13 mouse cellular contexts compared by ENCODE assay signal in the genomic region with DNA sequence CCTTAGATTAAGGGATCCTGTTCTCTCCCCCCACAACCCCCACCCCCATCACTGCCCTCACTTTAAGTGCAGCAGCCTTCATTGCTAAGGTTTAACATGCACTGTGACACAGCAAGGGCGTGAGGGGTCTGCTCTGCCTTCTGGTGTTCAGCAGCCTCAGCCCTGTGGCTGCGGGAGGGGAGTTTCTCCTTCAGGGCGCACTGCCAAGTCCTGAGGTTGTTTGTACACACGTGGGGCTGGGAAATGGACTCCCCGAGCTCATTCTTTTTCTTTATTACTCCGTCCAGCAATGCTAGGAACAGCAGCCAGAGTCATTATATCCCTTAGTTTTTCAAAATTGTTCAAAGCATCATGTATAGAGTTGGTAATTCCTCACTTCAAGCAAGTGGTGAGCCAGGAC.
"Had no signal": no experiment of that assay in that cellular context is flagged by ENCODE, and none has a peak within 500 bp of the region (broad histone marks: within the 10 kb centered on the region; RNA-seq: fewer than 3 reads in every experiment).

No protein-coding gene starts in this region.

- DNase-seq: kidney, adult 11 months; kidney, postnatal 36 days; lung, adult 2 months; lung, postnatal 10 days; right cerebral cortex, adult 18-20 months; right cerebral cortex, postnatal 25 days; thymus, postnatal 14 days had no signal

- H3K27ac ChIP-seq: liver, embryonic 15.5 days; macrophage; midbrain, embryonic 15.5 days had no signal

- H3K9ac ChIP-seq: liver, embryonic 15.5 days; midbrain, embryonic 15.5 days had no signal

- ATAC-seq: midbrain, embryonic 15.5 days had no signal

- H3K4me2 ChIP-seq: liver, embryonic 11.5 days; liver, embryonic 15.5 days; midbrain, embryonic 11.5 days; midbrain, embryonic 15.5 days had no signal

- H3K27me3 ChIP-seq: liver, embryonic 15.5 days; midbrain, embryonic 15.5 days had no signal

- H3K36me3 ChIP-seq: liver, embryonic 15.5 days; midbrain, embryonic 15.5 days had no signal

- H3K9me3 ChIP-seq: liver, embryonic 15.5 days; midbrain, embryonic 15.5 days had no signal

- H3K4me1 ChIP-seq: liver, embryonic 15.5 days; megakaryocyte, embryonic 14.5 days had no signal

- H3K4me3 ChIP-seq: liver, embryonic 15.5 days; megakaryocyte, embryonic 14.5 days; midbrain, embryonic 15.5 days had no signal
